Mouse (Mus musculus): ENCODE measurements around the gene Ikbke. TPM values are rescaled to one million over a fixed set of nuclear protein-coding genes. Genes with fewer than 3 reads are reported as not detected.

The Ikbke gene
- total and polyA plus RNA-seq, 2 experiments from 2014 or later, result 1.2 to 1.5 TPM

DNA sequence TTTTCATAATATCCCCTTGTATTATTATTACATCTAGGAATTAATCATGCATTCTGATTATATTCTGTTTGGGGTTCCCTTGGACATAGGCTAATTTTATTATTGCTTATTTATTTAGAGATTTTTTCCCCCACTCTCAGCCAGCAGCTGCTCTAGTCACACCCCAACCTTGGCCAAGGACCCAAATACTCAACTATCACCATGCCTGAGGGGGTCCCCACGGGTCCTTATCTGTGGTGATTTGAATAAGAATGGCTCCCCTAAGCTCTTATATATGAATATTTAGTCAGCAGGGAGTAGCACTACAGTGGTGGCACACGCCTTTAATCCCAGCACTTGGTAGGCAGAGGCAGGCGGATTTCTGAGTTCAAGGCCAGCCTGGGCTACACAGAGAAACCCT, 31.9 kb upstream of the Ikbke start:
- Histone ChIP-seq H3K36me3 (ENCODE audit: insufficient read depth, low read length) (peaks cover 39% of the 10 kb centered on the region), H3K9me3 (ENCODE audit: low read length) (no peaks in the 10 kb centered on the region), H3K27ac (peak overlapping the region; percentile 66; the same call in 1 of the 2 replicates), H3K4me3 (ENCODE audit: low read length) (no peak overlapping the region), H3K4me2 (ENCODE audit: low read depth, low read length) (no peak overlapping the region), H3K9ac (replicated peaks; ENCODE audit: low read length) (no peak overlapping the region), H3K27me3 (ENCODE audit: insufficient read depth, low read length) (no peaks in the 10 kb centered on the region), H3K4me1 (ENCODE audit: insufficient read depth, low read length) (no peaks in the 10 kb centered on the region)
- DNase-seq (ENCODE audit: low spot score) (no peak), ATAC-seq (no peak)
- TF ChIP-seq CTCF (IDR thresholded peaks at IDR 0.05; ENCODE audit: low read depth), result no peak
- 74% methylated on average over 3 of the region's 3 CpGs for WGBS

DNA sequence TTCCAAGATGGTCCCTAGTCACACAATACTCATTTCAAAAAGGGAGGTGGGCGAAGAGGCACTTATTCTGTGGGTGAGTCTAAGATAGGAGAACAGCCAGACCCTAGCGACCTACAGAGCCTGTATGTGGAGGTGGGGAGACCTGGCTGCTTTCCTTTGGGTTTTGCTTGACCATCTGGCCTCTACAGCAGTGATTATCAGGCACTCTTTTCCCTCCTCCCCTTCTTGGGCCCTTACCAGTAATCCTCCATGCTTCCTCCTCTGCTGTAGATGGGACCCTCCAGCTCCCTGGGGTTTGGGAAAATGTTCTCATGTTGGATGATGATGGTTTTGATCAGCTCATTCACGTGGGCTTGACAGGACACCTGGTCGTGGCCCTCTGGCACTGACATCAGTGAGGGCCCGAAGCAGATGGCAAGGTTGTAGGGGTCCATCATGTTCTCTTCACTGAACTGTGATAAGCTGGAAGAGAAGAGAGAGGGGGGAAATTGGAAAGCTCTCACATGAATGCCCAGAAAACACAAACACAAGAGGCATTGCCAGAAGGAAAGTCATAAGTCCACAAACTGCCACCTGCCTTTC, 30.9 kb upstream of the Ikbke start:
- DNase-seq (ENCODE audit: low spot score) (peak; percentile 81), ATAC-seq (peak; percentile 97)
- peaks cover 29% of the 10 kb centered on the region for H3K36me3 ChIP-seq (ENCODE audit: insufficient read depth, low read length)

GRCm38 (mm10) chr1:131300750-131301149, 21.3 kb upstream of the Ikbke start:
- Histone ChIP-seq H3K9me3 (ENCODE audit: low read length) (no peaks in the 10 kb centered on the region), H3K4me3 (ENCODE audit: low read length) (no peak overlapping the region), H3K27me3 (ENCODE audit: insufficient read depth, low read length) (no peaks in the 10 kb centered on the region), H3K4me1 (ENCODE audit: insufficient read depth, low read length) (no peaks in the 10 kb centered on the region), H3K4me2 (ENCODE audit: low read depth, low read length) (no peak overlapping the region), H3K36me3 (ENCODE audit: insufficient read depth, low read length) (peaks cover 17% of the 10 kb centered on the region; the same call in 1 of the 2 replicates), H3K27ac (peak overlapping the region; percentile 62; the same call in 1 of the 2 replicates), H3K9ac (replicated peaks; ENCODE audit: low read length) (no peak overlapping the region)
- TF ChIP-seq CTCF (IDR thresholded peaks at IDR 0.05; ENCODE audit: low read depth), result no peak
- DNase-seq (ENCODE audit: low spot score) (no peak), ATAC-seq (no peak)
- WGBS, result 97% methylated on average over 2 of the region's 2 CpGs

More for the DNA sequence above, 30.9 kb upstream of the Ikbke start:
- H3K9me3 ChIP-seq (ENCODE audit: low read length), result no peaks in the 10 kb centered on the region
- peak overlapping the region; percentile 29; the same call in 1 of the 2 replicates for H3K27ac ChIP-seq
- H3K4me2 ChIP-seq (ENCODE audit: low read depth, low read length), result no peak overlapping the region
- 67% methylated on average over 5 of the region's 5 CpGs for WGBS
- TF ChIP-seq CTCF (IDR thresholded peaks at IDR 0.05; ENCODE audit: low read depth), result no peak
- no peak overlapping the region for H3K9ac ChIP-seq (replicated peaks; ENCODE audit: low read length)
- no peak overlapping the region for H3K4me3 ChIP-seq (ENCODE audit: low read length)
- H3K27me3 ChIP-seq (ENCODE audit: insufficient read depth, low read length), result no peaks in the 10 kb centered on the region
- no peaks in the 10 kb centered on the region for H3K4me1 ChIP-seq (ENCODE audit: insufficient read depth, low read length)

DNA sequence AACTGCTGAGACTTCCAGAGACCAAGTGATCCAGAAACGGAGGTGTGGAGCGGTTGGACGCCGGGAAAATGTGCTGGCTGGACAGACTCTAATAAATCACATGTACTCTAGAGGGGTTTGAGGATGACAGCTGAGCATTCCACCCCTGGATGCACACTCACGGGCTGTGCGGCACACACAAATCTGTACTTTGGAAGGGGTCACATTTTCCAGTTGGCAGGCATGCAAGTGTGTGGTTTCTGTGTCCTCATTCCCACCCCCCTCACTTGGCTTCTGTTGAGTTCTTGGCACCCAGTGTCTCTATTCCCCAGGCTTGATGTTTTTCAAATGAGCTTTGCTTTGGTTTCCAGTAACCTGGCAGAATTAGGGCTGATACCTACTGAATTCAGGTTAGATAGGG, 20.4 kb upstream of the Ikbke start:
- H3K9ac ChIP-seq (replicated peaks; ENCODE audit: low read length), result no peak overlapping the region
- H3K4me2 ChIP-seq (ENCODE audit: low read depth, low read length), result no peak overlapping the region
- H3K27ac ChIP-seq, result peak overlapping the region; percentile 62
- no peaks in the 10 kb centered on the region for H3K27me3 ChIP-seq (ENCODE audit: insufficient read depth, low read length)
- no peaks in the 10 kb centered on the region for H3K9me3 ChIP-seq (ENCODE audit: low read length)
- H3K4me1 ChIP-seq (ENCODE audit: insufficient read depth, low read length), result no peaks in the 10 kb centered on the region
- no peak for TF ChIP-seq CTCF (IDR thresholded peaks at IDR 0.05; ENCODE audit: low read depth)
- no peak overlapping the region for H3K4me3 ChIP-seq (ENCODE audit: low read length)
- peaks cover 26% of the 10 kb centered on the region; the same call in 1 of the 2 replicates for H3K36me3 ChIP-seq (ENCODE audit: insufficient read depth, low read length)
- WGBS, result 54% methylated on average over 6 of the region's 6 CpGs
- peak; percentile 77 for ATAC-seq
- DNase-seq (ENCODE audit: low spot score), result peak; percentile 79

GRCm38 (mm10) chr1:131299240-131299639, 19.8 kb upstream of the Ikbke start:
- no peak for TF ChIP-seq CTCF (IDR thresholded peaks at IDR 0.05; ENCODE audit: low read depth)
- H3K4me2 ChIP-seq (ENCODE audit: low read depth, low read length), result no peak overlapping the region
- no peak overlapping the region for H3K9ac ChIP-seq (replicated peaks; ENCODE audit: low read length)
- no peaks in the 10 kb centered on the region for H3K4me1 ChIP-seq (ENCODE audit: insufficient read depth, low read length)
- peak overlapping the region; percentile 62 for H3K27ac ChIP-seq
- no peaks in the 10 kb centered on the region for H3K27me3 ChIP-seq (ENCODE audit: insufficient read depth, low read length)
- DNase-seq (ENCODE audit: low spot score), result peak; percentile 11
- WGBS, result 28% methylated on average over 3 of the region's 3 CpGs
- H3K4me3 ChIP-seq (ENCODE audit: low read length), result no peak overlapping the region
- no peak for ATAC-seq
- H3K9me3 ChIP-seq (ENCODE audit: low read length), result no peaks in the 10 kb centered on the region
- H3K36me3 ChIP-seq (ENCODE audit: insufficient read depth, low read length), result peaks cover 27% of the 10 kb centered on the region; the same call in 1 of the 2 replicates

DNA sequence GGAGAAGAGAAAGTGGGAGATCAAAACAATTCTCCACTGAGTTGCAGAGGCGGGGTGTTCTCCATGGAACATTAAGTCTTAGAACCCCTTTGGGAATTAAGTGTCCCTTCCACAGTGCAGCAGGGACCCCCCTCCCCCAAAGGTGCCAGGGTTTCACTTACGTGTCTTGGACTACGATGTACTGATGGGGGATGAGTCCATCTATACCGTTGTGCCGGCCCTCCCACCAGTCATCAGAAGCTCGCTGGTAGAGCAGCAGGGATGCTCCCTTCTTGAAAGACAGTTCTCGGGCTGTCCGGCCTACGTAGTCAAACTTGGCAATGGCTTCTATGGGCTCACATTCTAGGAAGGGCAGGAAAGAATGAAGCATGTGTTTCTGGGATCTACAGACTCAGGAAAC, 18.8 kb upstream of the Ikbke start:
- TF ChIP-seq CTCF (IDR thresholded peaks at IDR 0.05; ENCODE audit: low read depth), result no peak
- peaks cover 35% of the 10 kb centered on the region; the same call in 1 of the 2 replicates for H3K36me3 ChIP-seq (ENCODE audit: insufficient read depth, low read length)
- H3K4me1 ChIP-seq (ENCODE audit: insufficient read depth, low read length), result no peaks in the 10 kb centered on the region
- DNase-seq (ENCODE audit: low spot score) (no peak), ATAC-seq (no peak)
- H3K4me2 ChIP-seq (ENCODE audit: low read depth, low read length), result no peak overlapping the region
- H3K27ac ChIP-seq, result no peak overlapping the region
- 72% methylated on average over 9 of the region's 9 CpGs for WGBS
- H3K4me3 ChIP-seq (ENCODE audit: low read length), result no peak overlapping the region
- no peaks in the 10 kb centered on the region for H3K27me3 ChIP-seq (ENCODE audit: insufficient read depth, low read length)
- no peaks in the 10 kb centered on the region for H3K9me3 ChIP-seq (ENCODE audit: low read length)
- no peak overlapping the region for H3K9ac ChIP-seq (replicated peaks; ENCODE audit: low read length)

GRCm38 (mm10) chr1:131296726-131297125, 17.3 kb upstream of the Ikbke start:
- 79% methylated on average over 7 of the region's 7 CpGs for WGBS

More at GRCm38 (mm10) chr1:131296726-131297125, 17.3 kb upstream of the Ikbke start:
- no peak for ATAC-seq
- Histone ChIP-seq H3K9me3 (ENCODE audit: low read length) (no peaks in the 10 kb centered on the region), H3K4me2 (ENCODE audit: low read depth, low read length) (no peak overlapping the region), H3K4me3 (ENCODE audit: low read length) (no peak overlapping the region), H3K27me3 (ENCODE audit: insufficient read depth, low read length) (no peaks in the 10 kb centered on the region), H3K36me3 (ENCODE audit: insufficient read depth, low read length) (peaks cover 42% of the 10 kb centered on the region; the same call in 1 of the 2 replicates), H3K4me1 (ENCODE audit: insufficient read depth, low read length) (no peaks in the 10 kb centered on the region), H3K9ac (replicated peaks; ENCODE audit: low read length) (no peak overlapping the region), H3K27ac (no peak overlapping the region)
- TF ChIP-seq CTCF (IDR thresholded peaks at IDR 0.05; ENCODE audit: low read depth), result no peak
- DNase-seq (ENCODE audit: low spot score), result no peak
